Mouse (Mus musculus) adrenal gland, adult 8-10 months (tissue): ENCODE measurements at regions not wholly inside any gene's neighbourhood (a gene's known extent, or its start where the extent isn't known, plus 50 kb on each side); places are given as distances from the start of the nearest gene placed in this dataset.

ENCODE experiments used
- DNase-seq: peaks from one replicate; pipeline ENCODE4 v3.0.0; 2022

DNA sequence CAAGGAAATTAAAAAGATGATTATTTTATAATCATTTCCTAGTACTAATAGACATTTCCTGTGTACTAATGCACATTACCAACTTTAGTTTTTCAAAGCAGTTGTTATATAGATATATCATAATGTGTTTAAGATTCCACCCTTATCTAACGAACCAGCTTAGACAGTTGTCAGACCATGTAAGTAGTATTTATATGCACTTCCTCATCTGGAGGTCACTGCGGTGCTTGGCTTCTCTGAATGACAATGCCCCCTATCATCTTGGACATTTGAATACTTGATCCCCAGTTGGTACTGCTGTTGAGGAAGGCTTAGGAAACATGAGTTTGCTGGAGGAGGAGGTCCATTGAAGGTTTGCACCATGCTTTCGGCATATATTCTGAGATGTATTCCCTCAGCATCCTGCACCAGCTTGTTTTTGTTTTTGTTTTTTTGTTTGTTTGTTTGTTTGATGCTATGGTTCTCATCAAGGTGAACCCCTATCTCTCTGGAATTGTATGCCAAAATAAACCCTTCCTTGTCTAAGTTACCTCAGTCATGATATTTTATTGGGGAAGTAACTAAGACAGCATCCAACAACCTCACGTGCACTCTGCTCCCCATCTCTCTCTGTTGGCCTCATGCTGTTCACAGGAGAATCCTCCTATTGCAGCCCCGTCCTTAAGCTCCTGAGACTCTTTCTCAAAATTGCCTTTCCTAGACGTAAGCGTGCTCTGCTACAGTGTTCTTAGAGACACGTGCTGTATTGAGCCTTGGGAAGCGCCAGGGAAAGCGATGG is 228.4 kb upstream of the Mmadhc start:
- DNase-seq: no peak

DNA sequence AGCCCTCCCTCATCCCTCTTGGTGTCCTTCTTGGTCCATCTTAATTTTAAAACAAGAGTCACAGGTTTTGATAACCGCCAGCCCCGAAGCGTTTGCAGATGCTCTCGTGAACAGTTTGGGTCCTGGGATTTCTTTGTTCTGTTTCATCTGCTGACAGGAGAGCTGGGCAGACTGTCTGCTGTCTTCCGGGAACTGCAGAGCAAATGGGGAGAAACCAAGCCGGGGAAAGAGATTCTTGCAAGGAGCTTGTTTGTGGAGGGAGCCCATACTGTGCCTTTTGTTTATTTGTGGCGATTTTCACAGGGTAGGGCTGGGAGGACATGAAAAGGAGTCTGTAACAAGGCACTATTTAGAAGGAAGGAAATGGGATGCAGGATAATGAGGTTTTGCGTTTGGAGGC is 223.6 kb upstream of the Mmadhc start:
- no peak for DNase-seq

DNA sequence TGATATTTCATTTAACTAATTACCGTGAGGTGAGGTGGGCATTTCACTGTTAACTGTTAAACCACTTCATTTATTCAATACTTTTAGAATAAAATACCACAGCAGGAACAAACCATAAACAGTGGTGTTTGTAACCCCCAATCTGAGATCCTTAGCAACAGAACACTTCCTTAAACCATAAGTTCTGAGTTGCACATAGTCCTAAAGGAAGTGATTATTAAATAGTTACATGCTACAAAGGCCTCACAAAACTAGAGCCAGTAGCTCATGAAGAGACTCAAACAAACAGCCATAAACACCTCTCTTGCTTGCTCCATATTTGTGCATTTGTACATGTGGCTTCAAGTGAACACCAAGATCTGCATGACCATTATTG is 222.5 kb upstream of the Mmadhc start:
- no peak for DNase-seq

DNA sequence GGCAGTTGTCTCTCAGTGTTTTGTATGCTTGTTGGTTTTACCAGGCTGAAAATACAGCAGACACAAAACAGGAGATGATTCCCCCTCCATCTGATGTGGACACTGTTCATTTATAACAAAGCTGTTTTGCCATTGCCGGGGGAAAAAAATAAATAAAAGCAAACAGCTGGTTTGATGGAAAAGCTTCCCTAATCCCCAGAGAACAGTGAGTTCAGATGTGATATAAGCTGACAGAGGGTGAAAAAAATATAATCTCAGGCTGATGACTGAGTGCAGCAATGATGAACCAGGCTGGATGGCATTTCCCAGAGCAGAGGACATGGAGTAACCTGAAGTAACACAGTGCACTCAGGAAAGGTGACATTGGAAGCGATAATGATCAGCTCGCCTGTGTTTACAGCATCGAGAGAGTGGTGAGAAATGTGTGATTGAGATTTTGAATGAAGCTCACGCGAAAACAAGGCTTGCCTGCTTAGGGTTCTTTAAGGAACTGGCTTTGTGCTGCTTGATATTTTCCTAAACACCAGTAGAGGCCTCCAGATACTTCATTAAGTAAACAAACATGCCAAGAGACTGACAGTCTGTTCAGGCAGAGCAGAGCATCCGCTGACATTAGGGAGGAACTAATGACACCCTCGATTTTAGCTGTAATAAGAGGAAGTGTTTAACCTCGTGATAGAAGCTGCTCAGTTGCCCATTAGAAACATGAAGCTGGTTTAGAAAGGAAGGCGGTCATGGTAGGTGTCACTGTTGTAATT is 221.9 kb upstream of the Mmadhc start:
- DNase-seq: no peak

DNA sequence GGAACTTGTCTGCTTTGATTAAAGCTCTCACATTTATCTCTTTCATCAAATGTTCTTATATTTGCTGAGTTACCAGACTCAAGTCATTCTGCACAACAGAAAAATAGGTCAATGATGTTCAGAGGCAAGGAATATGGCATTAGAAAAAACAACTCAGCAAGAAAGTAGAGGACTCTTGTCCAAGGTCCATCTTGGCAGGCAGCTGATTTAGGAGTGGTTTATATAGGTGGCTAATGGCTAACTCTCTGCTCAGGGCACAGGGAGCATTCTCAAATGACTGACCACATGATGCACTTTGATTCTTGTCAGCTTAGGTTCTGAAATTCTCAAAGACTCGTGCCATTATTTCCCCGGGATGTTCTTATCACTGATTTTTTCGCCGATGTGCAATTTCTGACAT is 216.7 kb upstream of the Mmadhc start:
- no peak for DNase-seq

DNA sequence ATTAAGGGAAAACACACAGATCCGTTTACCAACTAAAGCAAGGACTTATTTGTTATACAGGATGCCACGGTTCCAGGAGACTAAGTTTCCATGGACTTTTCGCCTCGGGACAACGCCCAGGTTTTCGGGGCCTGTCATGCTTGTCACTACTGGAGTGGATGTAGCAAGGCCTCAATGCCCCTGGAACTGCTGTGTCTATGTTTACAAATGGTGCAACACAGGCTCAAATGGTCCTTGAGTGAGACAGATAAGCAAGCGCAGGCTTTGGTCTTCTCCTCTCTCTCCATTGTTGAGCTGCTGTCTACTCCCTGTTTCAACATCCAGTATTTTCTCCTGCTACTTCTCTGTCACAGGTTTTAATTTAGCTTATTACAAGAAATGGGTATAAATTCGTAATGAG is 202.1 kb upstream of the Mmadhc start:
- DNase-seq: no peak

DNA sequence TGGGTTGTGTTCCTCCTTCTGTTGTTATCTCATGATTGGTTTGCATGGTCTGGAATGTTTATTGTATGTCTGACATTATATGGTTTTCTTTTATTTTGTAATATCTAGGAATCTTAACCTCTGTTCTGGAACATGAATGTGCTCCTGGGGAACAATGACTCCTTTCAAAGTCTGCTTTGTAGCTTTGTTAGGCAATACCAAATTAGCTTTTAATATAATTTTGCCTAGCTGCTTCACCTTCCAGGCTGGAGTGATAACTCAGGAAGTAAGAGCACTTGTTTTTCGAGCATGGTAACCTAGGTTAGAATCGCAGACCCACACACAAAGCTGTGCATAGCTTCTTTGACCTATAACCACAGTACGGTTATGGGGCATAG is 199.4 kb upstream of the Mmadhc start:
- no peak for DNase-seq

DNA sequence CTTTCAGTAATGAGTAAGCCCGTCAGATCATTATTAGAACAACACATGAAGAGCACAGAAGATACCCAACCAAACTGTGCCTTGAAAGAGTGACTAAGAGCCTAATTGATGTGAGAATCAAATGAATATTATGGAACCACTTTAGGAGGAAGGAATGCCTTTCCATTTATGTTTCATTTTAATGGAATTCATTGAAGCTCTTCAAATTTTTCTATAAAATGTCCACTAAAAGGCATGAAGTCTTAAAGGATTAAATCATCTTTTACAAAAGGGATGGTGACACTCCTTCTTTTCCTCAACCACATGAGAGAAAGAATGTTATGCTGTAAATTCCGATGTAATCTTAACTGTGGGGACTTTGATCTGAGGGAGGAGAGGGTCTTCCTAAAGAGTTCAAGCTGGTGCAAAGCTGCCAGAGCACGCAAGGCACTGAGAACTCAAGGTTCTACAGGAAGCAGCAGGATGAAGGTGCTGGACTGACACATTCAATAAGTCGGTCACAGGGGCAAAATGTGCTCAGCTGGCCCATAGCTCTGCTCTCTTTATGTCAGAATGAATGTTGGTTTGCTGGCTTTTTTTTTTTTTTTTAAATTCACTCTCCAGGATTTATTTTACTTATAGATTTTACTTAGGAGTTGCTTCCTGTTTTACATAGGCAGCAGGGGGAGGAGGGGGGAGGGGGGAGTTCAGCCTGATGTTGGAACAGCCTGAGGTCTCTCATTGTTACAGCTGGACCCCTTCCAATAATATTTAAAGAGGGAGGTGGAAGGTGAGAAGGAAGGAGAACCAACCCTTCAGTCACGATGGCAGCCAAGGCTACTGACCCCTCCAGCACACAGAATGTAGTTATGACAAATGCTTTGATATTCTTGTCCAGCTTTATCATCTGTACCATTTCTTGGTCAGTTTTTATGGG is 198.8 kb upstream of the Mmadhc start:
- no peak for DNase-seq

DNA sequence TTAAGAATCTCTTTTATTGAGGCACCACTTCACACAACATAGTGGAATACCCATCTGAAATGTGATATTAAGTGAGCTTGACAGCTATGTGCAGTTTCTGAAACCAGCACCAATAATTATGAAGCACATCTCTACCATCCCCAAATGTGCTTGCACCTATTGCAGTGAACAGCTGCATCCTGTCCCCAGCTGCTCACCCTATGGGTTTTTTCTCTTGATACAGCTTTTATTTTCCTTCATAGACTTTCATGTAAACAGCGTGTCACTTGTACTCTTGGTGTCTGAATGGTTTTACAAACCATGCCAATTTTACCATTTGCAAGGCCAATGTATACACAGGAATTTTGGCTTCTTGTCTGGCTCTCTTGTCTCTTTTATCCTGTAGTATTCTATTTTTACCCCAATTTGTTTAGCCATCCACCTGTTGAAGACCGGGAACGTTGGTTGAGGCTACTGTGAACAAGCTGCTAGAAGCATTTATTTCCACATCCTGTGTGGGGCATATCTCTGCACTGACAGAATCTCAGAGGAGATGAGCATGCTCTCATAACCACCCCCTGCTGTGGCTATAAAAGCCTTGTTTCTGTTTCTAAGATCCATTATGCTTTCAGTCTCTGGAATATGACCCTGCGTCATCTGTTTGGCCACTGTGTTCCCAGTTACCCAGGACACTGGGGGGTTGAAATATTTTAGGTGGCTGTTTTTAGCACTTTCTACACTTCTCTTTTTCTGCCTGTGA is 197.2 kb upstream of the Mmadhc start:
- no peak for DNase-seq

DNA sequence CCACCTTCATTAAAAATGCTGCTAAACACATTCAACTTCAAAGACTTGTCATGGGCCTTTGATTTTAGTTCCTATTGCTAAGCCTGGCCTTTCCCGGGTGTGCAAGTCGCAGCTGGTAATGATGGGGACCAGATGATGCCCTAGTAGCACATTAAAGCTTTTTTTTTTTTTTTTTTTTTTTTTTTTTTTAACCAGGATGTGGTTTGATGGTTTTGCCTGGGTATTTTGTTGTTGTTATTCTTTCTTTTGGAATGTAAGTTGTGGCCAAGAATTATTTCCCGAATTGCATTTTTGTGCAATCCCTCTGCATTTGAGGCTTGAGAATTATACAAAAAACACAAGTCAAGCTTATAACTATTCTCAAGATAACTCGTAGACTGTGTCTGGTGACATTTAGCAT is 167.2 kb upstream of the Mmadhc start:
- no peak for DNase-seq

DNA sequence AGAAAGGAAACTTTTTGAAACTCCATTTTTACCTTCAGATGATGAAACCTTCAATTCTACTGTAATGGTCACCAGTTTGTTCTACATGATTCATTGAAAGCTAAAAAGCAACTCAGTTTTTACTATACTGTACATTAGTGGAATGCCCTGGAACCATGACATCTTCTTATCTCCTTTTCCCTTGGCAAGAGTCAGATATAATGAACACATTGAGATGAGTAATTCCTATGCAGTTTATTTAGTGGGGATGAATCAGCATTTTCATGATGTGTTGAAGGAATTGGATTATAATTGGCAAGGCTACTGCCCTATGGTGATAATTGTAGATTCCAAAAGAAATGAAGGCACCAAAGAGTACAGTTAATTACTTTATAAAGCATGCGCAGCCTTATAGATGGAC is 165.8 kb upstream of the Mmadhc start:
- no peak for DNase-seq

DNA sequence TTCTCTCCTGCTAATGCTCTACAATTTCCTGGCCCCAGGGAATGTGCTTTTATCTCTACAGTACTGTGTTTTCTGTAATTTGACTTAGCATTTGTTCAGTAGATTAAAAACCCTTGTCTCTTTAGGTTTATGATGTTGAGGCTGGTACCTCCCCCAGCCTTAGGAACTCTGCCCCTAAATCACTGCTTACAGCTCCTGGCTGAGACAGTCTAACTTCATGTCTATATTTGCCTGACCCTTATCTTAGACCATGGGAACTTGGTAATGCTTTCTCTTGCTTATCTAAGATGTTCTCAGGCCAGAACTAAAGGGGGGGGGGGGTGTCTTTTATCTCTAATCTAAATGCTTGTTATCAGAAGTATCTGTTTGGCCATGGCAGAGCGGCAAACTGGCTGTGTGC is 160.1 kb upstream of the Mmadhc start:
- no peak for DNase-seq

DNA sequence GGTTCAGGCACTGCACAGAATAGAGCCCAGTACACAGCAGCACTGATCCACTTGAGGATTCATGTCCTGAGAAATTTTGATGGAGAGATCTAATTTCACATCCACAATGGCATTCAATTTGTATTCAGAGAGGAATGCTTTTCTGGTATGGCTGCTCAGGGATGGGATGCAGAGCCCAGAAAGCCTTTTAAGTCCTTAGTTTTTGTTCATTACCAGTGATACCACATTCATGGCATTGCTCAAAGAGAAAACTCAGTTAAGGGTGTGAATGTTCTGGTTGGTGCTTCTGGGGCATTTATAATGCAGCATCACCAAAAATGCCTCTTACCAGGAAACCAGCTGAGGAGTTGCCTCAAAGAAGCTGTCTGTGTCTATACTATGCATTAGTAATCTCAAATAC is 151.5 kb upstream of the Mmadhc start:
- DNase-seq: no peak

DNA sequence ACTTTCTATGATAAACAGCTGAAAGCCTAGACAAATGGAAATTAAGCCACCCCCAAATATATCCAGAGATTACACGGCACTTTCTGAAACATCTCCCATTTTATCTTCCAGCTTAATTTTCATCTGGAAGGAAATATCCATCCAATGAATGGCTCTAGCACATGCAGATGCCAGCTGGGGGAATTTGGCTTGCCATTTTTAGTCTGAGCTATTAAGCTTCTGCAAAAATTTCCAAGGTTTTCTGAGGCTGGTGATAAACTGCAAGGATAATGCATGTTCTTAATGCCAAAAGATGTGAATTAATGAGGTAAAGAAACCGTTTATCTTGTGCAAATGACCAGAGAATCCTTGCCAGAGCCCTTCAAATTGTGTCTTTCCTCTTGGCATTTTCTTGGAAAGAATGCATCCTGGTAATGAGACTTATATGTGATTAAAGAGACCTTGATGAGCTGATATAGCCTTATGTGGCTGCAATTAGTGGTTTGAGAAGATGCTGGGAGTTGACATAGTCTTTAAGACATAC is 149.4 kb upstream of the Mmadhc start:
- no peak for DNase-seq

DNA sequence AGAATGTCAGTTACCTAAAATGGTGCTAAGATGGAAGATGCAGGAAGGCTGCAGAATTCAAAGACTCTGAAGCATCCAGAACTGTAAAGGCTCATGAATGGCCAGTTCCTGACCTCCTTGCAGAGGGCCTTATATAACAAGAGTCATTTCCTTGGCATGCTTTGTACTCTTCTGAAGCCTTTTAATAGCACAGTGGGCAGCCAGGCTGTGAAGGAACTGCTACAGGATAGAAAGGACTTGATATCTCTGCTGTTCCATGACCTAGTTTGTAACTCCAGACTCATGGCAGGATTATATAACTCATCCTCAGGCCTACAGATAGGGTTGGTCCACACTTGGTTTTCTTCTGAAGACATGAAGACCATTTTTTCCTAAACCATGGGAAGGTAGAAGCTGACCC is 143.7 kb upstream of the Mmadhc start:
- no peak for DNase-seq

DNA sequence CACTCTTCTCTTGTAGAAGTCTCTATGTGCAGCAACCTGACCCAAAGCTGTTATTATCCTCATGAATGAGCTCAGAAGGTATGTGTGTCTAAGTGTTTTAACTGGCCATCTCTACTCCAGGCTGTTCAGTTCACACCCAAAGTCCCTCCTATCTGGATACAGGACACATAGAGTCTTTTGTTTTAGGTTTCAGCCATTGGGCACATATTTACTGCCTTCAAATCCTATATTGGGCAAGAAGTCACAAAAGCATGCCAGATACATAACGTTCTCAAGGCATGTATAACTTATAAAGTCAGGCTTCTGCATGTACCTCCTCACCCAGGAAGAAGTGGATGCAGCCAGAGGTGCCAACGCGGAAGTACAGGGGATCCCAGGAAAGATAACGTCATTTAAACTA is 136.6 kb upstream of the Mmadhc start:
- no peak for DNase-seq

DNA sequence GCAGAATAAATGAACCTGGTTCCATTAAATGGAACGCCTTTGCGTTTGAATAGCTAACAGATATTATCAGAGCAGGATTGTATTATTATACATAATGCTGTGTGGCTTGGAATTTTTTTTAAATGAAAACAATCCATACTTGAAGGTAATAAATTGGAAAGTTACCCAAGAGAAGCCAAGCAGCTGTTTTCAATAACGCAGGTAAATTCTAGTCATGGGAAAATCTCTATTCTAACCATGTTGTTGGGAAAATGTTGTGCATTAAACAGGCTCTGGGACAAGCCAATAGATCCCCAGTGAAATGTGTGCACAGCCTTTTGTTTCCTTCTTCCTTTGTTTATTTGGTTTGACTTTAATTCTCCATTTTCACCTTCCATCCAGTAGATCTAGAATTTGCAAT is 128.6 kb upstream of the Mmadhc start:
- no peak for DNase-seq

DNA sequence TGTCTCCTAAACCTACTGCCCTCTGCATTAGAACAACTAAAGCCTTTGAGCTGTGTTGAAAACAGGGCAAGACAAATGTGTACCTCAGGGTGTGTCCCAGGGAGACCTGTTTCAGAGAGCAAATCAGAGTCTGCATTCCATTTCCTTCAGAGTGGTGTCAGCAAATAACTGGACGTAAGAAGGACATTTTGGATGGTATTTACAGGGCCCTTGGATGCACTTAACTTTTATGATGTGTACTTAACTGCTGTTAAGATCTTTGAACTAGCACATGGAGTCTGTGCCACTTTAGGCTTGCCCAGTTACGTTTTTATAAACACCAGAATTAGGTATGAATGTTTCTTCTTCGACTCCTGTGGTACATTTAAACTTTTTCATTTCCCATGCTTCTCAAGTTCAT is 123.0 kb upstream of the Mmadhc start:
- no peak for DNase-seq

DNA sequence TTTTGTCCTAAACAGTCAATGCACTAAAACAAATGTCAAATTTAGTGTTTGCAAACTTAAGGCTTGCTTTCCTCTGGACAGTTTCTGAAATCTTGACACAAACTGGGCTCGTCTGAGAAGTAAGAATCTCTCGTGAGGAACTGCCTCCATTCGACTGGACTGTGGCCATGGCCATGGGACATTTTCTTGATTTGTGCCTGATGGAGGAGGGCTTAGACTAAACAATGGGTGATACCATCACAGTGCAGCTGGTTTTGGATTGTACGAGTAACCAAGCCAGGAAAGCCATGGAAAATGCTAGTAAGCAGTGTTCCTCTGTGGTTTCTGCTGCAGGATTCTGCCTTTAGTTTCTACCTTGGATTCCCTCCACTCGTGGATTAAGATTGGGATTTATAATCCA is 121.0 kb upstream of the Mmadhc start:
- DNase-seq: no peak

DNA sequence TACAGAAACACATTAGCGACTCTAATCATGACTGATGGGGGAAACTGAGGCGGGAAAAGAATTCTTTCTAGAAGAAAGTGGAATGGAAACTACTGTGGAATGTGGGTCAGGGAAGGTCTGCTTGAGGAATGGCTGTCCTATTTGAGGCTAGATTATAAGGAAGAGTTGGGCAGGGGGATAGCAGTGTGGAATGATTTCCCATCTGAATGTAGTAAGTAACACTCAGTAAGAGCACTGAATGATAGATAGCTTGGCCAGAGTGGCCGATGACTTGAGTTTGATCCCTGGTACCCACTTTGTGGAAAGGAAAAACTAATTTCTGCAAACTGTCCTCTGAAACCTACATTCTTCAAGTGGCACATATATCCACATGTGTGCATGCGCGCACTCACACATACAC is 120.5 kb upstream of the Mmadhc start:
- no peak for DNase-seq

DNA sequence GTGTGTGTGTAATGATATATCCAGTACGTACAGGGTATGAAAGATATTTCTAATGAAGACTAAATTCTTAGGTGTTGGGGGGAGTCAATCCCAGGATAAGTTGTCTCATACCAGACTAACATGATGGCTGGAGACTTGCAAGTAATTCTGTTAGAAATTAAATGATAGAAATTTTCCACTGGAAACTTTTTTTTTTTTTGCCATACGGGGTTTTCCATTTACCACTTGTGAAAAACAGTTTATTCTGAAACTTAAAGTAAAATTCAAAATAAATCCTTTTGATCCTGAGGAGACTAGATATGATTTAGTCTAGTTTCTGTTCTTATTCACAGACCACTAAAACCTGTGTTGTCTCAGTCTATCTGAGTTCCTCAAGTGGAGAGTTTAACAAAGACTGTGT is 119.5 kb upstream of the Mmadhc start:
- DNase-seq: no peak

DNA sequence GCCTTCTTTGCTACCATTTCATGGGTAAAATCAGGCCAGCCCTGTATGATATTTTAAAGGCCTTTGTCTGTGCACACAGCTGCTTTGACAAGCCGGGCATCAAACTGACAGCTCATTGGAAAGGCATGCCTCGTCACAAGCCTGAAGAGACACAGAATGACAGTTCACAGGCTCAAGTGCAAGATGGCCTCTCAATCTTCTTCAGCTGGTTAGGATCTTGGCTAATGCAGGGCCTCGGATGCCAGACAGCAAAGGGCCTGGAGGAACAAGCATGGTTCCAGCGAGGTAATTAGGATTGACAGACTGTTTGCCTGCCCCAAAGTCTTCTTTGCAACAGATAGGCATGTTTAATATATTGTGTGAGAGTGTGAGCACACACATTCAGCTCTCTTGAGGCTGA is 109.3 kb upstream of the Mmadhc start:
- no peak for DNase-seq
